Mouse (Mus musculus) 3T3-L1 (cell line): ENCODE measurements at regions not wholly inside any gene's neighbourhood (a gene's known extent, or its start where the extent isn't known, plus 50 kb on each side); places are given as distances from the start of the nearest gene placed in this dataset.

Source experiments
- DNase-seq: peaks from one replicate; pipeline ENCODE4 v3.0.0-alpha.2; 2015; ENCODE audit warnings: low read depth, low spot score

DNA sequence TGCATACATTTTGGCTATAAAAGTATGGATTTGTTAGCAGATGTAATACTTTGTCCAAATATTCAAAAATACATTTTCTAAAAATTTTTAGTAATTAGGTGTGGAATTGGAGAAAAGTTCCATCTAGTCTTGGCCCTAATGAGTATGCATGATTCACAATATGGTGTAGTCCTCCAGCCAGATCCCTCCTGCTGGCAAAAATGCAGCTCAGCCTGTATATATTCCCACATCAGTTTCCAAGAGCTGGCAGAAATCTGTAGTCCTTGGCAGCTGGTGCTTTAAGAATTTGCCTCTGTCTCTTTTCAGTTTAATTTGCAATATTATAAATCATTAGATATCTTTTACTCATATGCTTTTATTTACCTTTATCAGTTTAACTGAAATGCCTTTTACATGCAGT lies 1358.3 kb downstream of the Lrfn5 start:
- no peak for DNase-seq

DNA sequence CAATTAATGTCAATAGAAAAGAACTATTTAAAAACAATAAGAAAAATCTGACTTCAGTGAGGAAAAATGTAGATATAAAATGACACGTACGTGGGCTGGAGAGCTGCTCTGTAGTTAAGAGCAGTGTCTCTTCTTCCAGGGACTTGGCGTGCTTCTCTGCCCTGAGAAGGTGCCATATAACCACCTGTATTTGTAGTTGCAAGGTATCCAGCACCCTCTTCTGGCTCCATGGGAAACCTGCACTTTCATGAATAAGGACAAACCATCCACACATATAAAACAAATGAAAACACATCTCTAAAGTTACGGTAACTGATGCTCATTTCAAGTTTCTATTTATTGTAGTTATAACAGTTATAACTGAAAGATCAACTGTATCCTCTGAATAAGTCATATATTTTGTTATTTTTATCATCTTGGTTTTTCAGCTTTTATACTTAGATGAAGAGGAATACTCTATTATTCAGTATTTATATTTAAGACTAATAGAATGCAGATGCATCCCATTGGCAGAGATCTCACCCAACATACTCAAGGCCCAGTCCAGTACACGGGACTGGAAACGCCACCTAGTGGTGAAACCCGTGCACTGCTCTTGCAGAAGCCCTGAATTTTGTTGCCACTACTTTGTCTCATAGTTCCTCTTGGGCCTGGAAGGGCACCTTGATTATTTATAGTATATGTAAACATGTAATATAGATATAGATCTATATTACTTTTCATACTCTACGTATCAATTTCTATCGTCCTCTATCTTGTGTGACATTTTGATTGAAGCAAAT lies 1370.1 kb downstream of the Lrfn5 start:
- peak; percentile 21 for DNase-seq
